Mouse (Mus musculus) right cerebral cortex, postnatal 25 days (tissue): ENCODE results near the gene Serinc1.
"Not testable (repeated sequence)": the region's sequence is repeated elsewhere in the genome, so short reads cannot be mapped to it uniquely, and the experiment has no call there.

ENCODE experiments used
- DNase-seq: peaks from one replicate; pipeline ENCODE4 v3.0.0; 2022

Serinc1 gene

GRCm38 (mm10) chr10:57532218-57533101 lies at the start of gene Serinc1:
TSS of gene Serinc1 (minus strand) at chr10:57532530.
- peak; percentile 95 for DNase-seq

- DNase-seq: no peak
Measured at GRCm38 (mm10) chr10:57576721-57577120, 44.4 kb upstream of the Serinc1 start.

DNA sequence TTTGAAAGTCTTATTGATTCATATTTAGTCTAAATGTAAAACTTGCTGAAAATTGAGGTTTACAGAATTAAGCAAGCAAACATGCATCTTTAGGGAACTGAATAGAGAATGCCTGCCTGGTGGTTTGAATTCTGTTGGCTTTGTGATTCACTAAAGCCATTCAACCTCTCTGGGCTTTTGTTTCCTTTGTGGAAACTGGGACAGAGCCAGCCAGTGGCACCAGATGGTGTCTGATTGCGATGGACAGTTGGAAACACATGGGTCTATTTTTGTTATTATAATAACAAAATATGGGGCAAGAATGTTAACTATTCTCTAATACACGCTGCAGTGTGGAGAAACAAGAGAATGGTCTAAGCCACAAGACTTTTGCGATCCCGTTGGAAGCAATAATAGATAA lies 39.8 kb upstream of the Serinc1 start:
- DNase-seq: no peak

- no peak for DNase-seq
Measured at GRCm38 (mm10) chr10:57571211-57571730, 38.9 kb upstream of the Serinc1 start.

GRCm38 (mm10) chr10:57569023-57569931 lies 36.9 kb upstream of the Serinc1 start:
- DNase-seq: no peak

DNA sequence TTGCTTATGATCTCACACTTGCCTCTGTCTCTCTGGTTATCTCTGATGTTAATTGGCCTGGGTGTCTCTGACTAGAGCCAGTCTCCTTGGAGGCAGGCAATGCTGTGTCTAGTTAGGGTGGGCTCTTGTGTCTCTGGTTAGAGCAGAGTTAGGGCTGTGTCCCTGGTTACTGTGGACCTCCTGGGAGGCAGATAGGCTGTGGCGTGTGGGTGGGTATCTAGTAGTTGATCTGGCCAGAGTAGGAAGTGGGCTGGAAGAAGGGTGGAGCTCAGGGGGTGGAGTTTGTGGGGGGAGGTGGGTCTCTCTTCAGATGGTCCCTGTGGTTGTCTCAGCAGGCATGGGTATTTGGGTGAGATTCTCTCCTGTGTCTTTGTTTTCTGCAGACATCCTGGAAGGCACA lies 33.9 kb upstream of the Serinc1 start:
- no peak for DNase-seq

DNA sequence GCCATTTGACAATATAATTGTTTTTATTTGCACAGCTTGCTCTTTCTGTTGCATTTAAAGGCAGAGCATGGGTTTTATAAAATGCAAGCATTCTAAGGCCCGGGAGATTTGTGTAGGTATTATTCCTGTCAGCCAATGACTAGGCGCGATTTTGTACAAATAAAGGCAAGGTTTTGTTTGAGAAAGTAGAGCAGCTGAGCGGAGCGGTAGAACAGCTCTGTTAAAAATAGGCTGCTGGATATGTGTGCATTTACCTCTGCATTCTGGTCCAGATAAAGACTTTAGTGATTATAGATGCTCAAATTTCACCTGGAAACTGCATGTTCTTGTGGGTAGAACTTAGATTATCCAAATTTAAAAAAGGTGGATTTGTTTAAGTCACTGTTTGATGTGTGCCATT lies 25.3 kb upstream of the Serinc1 start:
- no peak for DNase-seq

GRCm38 (mm10) chr10:57553719-57554118 lies 21.4 kb upstream of the Serinc1 start:
- DNase-seq: no peak

GRCm38 (mm10) chr10:57549631-57550030 lies 17.3 kb upstream of the Serinc1 start:
- no peak for DNase-seq

- not testable (repeated sequence) for DNase-seq
Measured at GRCm38 (mm10) chr10:57543890-57544289, 11.6 kb upstream of the Serinc1 start.

DNA sequence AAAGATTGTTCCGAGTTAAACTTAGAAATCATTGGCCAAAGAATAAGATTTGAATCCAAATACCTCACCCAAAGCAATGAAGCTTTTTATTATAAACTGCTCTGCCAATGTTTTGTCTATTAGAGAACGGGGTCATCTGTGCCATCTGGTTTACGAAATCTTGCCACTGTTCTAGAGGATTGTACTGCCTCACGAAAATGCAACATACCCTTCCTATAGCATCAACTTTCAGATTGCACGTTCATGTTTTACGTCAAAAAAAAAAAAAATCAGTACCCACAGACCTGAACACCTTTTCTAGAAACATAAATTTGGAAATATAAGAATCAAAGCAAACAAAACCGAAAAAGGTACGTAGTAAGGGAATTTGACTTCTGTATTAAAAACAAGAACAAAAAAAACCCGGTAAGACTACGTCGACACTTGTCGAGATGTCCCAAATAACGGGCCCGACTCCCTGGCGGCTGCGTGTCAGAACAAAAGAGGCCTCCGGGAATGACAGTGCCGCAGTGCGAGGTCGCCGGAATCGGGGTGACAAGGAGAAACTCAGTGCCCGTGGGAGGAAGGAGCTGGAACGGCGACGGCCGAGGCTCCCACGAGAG lies 613 bp downstream of the Serinc1 start:
- no peak for DNase-seq

GRCm38 (mm10) chr10:57531076-57531475 lies 1.3 kb downstream of the Serinc1 start:
- no peak for DNase-seq

DNA sequence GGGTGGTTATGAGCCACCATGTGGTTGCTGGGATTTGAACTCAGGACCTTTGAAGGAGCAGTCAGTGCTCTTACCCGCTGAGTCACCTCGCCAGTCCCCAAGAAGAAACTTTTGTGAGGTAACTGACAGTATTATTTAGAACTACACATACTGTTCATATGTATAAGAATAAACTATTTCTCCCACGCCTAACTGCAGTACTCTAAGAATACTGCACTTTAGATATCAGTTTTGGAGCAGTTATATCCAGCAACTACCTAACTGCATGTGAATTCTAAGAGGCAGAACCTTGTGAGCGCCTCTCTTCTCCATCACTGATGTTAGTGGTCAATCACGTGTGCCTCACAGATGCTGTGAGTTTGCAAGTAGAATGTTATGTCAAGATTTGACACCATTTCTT lies 5.9 kb downstream of the Serinc1 start:
- DNase-seq: no peak

GRCm38 (mm10) chr10:57515278-57515677 lies 17.1 kb downstream of the Serinc1 start:
- DNase-seq: no peak

- no peak for DNase-seq
Measured at GRCm38 (mm10) chr10:57514616-57515015, 17.7 kb downstream of the Serinc1 start.

DNA sequence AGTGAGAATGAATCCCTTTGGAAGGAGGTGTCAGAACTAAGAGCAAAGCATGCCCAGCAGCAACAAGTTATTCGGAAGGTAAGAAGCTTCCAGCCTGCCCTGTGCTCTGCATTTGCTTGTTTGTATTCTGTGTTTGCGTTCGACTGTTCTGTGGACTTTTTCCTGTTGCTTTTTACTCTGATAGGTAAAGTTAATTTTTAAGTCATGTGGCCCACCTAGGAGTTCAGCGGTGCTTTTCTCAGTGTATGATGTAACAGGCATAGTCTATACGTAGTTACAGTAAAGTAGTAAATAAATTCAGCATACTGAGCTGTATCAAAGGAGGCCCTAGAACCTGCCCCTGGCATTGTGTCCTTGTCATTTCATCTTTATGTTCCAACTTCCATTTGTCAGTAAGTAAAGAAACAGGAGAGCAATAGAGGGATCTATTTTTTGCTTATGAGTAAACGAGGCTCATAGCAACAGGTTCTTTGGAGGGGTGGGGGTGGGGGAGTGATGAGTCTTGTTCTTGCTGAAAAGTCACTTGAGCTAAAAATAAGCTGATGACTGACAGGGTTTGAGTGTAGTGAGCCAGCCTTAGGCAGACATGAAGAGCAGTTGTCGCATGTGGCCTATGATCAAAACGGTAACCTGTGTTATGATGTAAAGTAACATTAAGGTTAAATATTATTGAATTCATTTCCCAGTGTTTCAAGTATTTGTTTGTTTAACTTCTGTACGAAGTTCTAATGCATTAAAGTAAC lies 32.7 kb downstream of the Serinc1 start:
- DNase-seq: no peak

DNA sequence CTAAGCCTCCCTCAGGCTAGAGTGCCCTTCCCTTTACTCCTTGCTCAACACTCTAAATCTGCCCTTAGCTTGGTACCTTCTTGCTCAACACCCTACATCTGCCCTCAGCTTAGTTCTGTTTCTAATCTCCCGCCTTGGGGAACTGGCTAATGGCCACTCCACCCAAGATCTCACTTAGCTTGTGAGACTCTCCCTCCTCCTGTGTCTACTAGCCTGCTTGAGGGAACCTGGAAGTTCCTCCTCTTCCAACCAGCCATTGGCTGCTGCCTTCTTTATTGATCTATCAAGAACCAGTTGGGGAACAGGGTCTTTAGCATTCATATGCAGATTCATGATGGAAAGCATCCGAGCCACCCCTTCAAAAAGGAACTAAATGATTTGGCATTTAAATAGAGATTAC lies 40.3 kb downstream of the Serinc1 start:
- no peak for DNase-seq

GRCm38 (mm10) chr10:57488591-57488990 lies 43.7 kb downstream of the Serinc1 start:
- no peak for DNase-seq

GRCm38 (mm10) chr10:57487201-57487600 lies 45.1 kb downstream of the Serinc1 start:
- no peak for DNase-seq

DNA sequence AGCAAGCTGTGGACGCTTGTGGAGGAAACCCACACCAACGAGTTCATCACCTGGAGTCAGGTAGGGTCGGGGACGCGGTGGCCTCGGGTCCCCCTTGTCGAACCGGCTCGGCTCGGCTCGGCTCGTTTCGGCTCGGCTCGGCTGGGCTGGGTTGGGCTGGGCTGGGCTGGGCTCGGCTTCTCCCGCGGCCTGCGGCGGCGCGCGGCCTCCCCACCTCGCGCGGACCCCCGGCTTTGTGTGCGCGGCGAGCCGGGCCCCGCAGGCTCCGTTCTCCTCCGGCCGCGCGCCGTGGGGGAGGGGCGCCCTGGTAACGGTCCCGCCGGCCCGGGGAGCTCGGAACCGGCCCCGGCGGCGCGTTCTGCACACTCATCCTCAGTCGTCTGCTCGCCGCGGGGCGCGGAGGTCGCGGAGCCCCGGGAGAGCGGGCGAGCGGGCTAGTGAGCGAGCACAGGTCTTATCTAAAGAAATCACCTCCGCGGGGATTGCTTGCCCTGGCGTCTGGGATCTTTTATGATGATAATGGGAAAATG lies 45.7 kb downstream of the Serinc1 start:
- DNase-seq: no peak

GRCm38 (mm10) chr10:57485908-57486541 lies 46.3 kb downstream of the Serinc1 start, which contains the start of gene Hsf2:
TSS of gene Hsf2 (plus strand) at chr10:57486385.
- DNase-seq: peak; percentile 98
